Mouse (Mus musculus): ENCODE data around the gene Erf. TPM values are rescaled to one million over a fixed set of nuclear protein-coding genes. Genes with fewer than 3 reads are reported as not detected.
"Not testable (repeated sequence)": the region's sequence is repeated elsewhere in the genome, so short reads cannot be mapped to it uniquely, and the experiment has no call there.

Gene Erf
- total RNA-seq, 2 experiments from 2014 or later: 14.9 to 18.4 TPM

GRCm38 (mm10) chr7:25267751-25268463 lies 17.3 kb upstream of the Erf start:
- DNase-seq: peak; percentile 97

- DNase-seq: peak; percentile 93
Observed at GRCm38 (mm10) chr7:25267301-25267750, 16.8 kb upstream of the Erf start, which contains the start of gene Cic. Gene Cic, plus strand, starts transcription at chr7:25267704.

- DNase-seq: no peak
Observed at GRCm38 (mm10) chr7:25266180-25266962, 15.8 kb upstream of the Erf start.

- DNase-seq: not testable (repeated sequence)
Observed at GRCm38 (mm10) chr7:25265743-25266142, 15.2 kb upstream of the Erf start.

GRCm38 (mm10) chr7:25263968-25264870 lies 13.7 kb upstream of the Erf start:
- DNase-seq: no peak

- DNase-seq: no peak
Observed at GRCm38 (mm10) chr7:25261896-25262295, 11.3 kb upstream of the Erf start.

- no peak for DNase-seq
Observed at GRCm38 (mm10) chr7:25251822-25252221, 1.3 kb upstream of the Erf start.

GRCm38 (mm10) chr7:25251071-25251791 lies 670 bp upstream of the Erf start:
- peak; percentile 70 for DNase-seq

GRCm38 (mm10) chr7:25249314-25250140 lies 1.0 kb downstream of the Erf start:
- peak; percentile 79 for DNase-seq

GRCm38 (mm10) chr7:25248846-25249313 lies 1.7 kb downstream of the Erf start:
- no peak for DNase-seq

- no peak for DNase-seq
Observed at GRCm38 (mm10) chr7:25248018-25248647, 2.4 kb downstream of the Erf start.

- no peak for DNase-seq
Observed at GRCm38 (mm10) chr7:25247498-25247897, 3.1 kb downstream of the Erf start.

GRCm38 (mm10) chr7:25246759-25247137 lies 3.8 kb downstream of the Erf start:
- DNase-seq: no peak

GRCm38 (mm10) chr7:25246079-25246758 lies 4.3 kb downstream of the Erf start:
- DNase-seq: peak; percentile 58

- DNase-seq: no peak
Observed at GRCm38 (mm10) chr7:25244562-25245369, 5.8 kb downstream of the Erf start.

- DNase-seq: no peak
Observed at GRCm38 (mm10) chr7:25243361-25243760, 7.2 kb downstream of the Erf start.

- DNase-seq: peak; percentile 30
Observed at GRCm38 (mm10) chr7:25241062-25241461, 9.5 kb downstream of the Erf start.

GRCm38 (mm10) chr7:25240631-25241030 lies 9.9 kb downstream of the Erf start:
- DNase-seq: no peak
